Mouse (Mus musculus) stomach, postnatal 0 days (tissue): ENCODE data around the gene Tob2.

Source experiments
- CTCF ChIP-seq: IDR thresholded peaks from 2 replicates; pipeline ENCODE4 v1.5.1; 2016; ENCODE audit warnings: antibody characterized with exemption, low read depth, mild to moderate bottlenecking, moderate library complexity
- EP300 ChIP-seq: optimal IDR thresholded peaks from 2 replicates; pipeline ENCODE3; 2016; ENCODE audit warnings: antibody characterized with exemption

DNA sequence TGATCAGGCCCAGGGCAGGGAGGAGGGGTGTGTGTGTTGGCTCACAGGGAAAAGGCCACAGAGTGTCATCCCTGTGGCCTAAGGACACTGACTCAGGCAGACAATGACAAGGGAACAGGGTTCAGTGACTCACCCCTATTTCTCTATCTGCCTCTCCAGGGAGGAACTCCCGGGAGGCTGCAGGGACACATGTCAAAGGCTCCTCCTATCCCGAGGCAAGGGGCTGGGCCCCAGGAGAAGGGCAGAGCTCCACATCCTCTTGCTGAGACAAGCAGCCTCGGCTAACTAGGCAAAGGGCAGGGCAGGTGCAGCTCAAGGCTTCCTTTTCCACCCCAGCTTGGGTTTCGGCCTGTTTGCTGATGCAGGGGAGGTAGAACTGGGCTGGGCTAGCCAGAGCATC lies 12.9 kb downstream of the Tob2 start:
- TF ChIP-seq CTCF (no peak), EP300 (no peak)
